Mouse (Mus musculus) heart, postnatal 0 days (tissue): Measurements from ENCODE around the gene Tm4sf20.

Experiments
- CTCF ChIP-seq: IDR thresholded peaks from 2 replicates; pipeline ENCODE4 v1.5.1; 2016; ENCODE audit warnings: antibody characterized with exemption, control low read depth, low read depth
- EP300 ChIP-seq: IDR thresholded peaks from 2 replicates; pipeline ENCODE4 v1.6.1; 2016; ENCODE audit warnings: antibody characterized with exemption, low read depth

- TF ChIP-seq CTCF (no peak), EP300 (no peak)
Measured at GRCm38 (mm10) chr1:82743962-82744361, 24.3 kb downstream of the Tm4sf20 start.
